Mouse (Mus musculus) embryonic facial prominence, embryonic 14.5 days (tissue): ENCODE results near the gene Meltf. TPM values are rescaled to one million over a fixed set of nuclear protein-coding genes. Genes with fewer than 3 reads are reported as not detected.
A peak's percentile ranks its signal among the peaks of the same experiment; 100 is the strongest.
"Not testable (repeated sequence)": the region's sequence is repeated elsewhere in the genome, so short reads cannot be mapped to it uniquely, and the experiment has no call there.

Experiments
- ATAC-seq: fragments of 200-750 bp; cut with Nextera tagmentation; 2 replicates; pipeline ENCODE4 v1.8.0; 2017; ENCODE audit warnings: low read depth, moderate number of reproducible peaks, moderate TSS enrichment
- DNase-seq: peaks from one replicate; pipeline ENCODE4 v3.0.0-alpha.2; 2015; ENCODE audit warnings: low spot score
- H3K27ac ChIP-seq: fragments of 300-500 bp; sonication (generic); replicated peaks from 2 replicates; pipeline ENCODE4 v1.5.1; 2014; ENCODE audit warnings: low read depth, mild to moderate bottlenecking, low read length, moderate library complexity
- H3K27me3 ChIP-seq: fragments of 300-500 bp; sonication (generic); replicated peaks from 2 replicates; pipeline ENCODE4 v1.6.1; 2014; ENCODE audit warnings: low read length; ENCODE audit not compliant: control insufficient read depth, insufficient read depth
- H3K36me3 ChIP-seq: fragments of 300-500 bp; sonication (generic); 2 replicates; pipeline ENCODE4 v1.6.1; 2014; ENCODE audit warnings: low read length, mixed read lengths; ENCODE audit not compliant: control insufficient read depth, insufficient read depth
- H3K4me1 ChIP-seq: fragments of 300-500 bp; sonication (generic); 2 replicates; pipeline ENCODE4 v1.6.1; 2014; ENCODE audit warnings: antibody characterized with exemption, low read length; ENCODE audit not compliant: control insufficient read depth, insufficient read depth
- H3K4me2 ChIP-seq: fragments of 300-500 bp; sonication (generic); 2 replicates; pipeline ENCODE4 v1.6.1; 2014; ENCODE audit warnings: low read depth, mild to moderate bottlenecking, low read length, moderate library complexity, mixed read lengths
- H3K4me3 ChIP-seq: fragments of 300-500 bp; sonication (generic); 2 replicates; pipeline ENCODE4 v1.5.1; 2014; ENCODE audit warnings: low read depth, mild to moderate bottlenecking, low read length
- H3K9ac ChIP-seq: fragments of 300-500 bp; sonication (generic); 2 replicates; pipeline ENCODE4 v1.6.1; 2014; ENCODE audit warnings: low read depth, mild to moderate bottlenecking, low read length, moderate library complexity, mixed read lengths
- H3K9me3 ChIP-seq: fragments of 300-500 bp; sonication (generic); 2 replicates; pipeline ENCODE4 v1.6.1; 2016; ENCODE audit warnings: low read length; ENCODE audit not compliant: control insufficient read depth
- WGBS: fragments of 180-500 bp; shearing (Covaris S2); extraction: QIAGEN DNeasy Blood & Tissue Kit; methylation state at CpG from one replicate; pipeline ENCODE4 v1.1.7; 2014; 5-methylcytosine and 5-hydroxymethylcytosine counted together
- polyA plus RNA-seq: library from polyadenylated mRNA; unstranded; fragments of >200 nt; fragmentation: Nextera tagmentation; extraction: Ambion mirVana; gene quantifications from 2 replicates; pipeline ENCODE4 v1.2.1, GENCODE M21; 2014

Meltf gene
- polyA plus RNA-seq, 1 experiment from 2014 or later, result 2.1 TPM

- not testable (repeated sequence) for H3K4me2 ChIP-seq, H3K27ac ChIP-seq, H3K27me3 ChIP-seq, H3K36me3 ChIP-seq, H3K9ac ChIP-seq, H3K9me3 ChIP-seq, DNase-seq, H3K4me3 ChIP-seq, ATAC-seq
- 89% methylated on average over 6 of the region's 6 CpGs for WGBS
- H3K4me1 ChIP-seq, result peaks cover 12% of the 10 kb centered on the region
These were observed 67.4 kb downstream of the Meltf start for GRCm38 (mm10) chr16:31945986-31946385.

GRCm38 (mm10) chr16:31947333-31947732, 68.7 kb downstream of the Meltf start:
- Histone ChIP-seq H3K36me3 (peaks cover 21% of the 10 kb centered on the region), H3K9me3 (no peaks in the 10 kb centered on the region), H3K4me2 (peak overlapping the region; percentile 90), H3K27ac (peak overlapping the region; percentile 90; the same call in 1 of the 2 replicates), H3K27me3 (no peaks in the 10 kb centered on the region), H3K4me3 (peak overlapping the region; percentile 59), H3K4me1 (peaks cover 12% of the 10 kb centered on the region), H3K9ac (peak overlapping the region; percentile 93)
- 35% methylated on average over 8 of the region's 8 CpGs for WGBS
- ATAC-seq (no peak), DNase-seq (no peak)

GRCm38 (mm10) chr16:31947901-31948316, 69.3 kb downstream of the Meltf start:
- no peaks in the 10 kb centered on the region for H3K27me3 ChIP-seq
- peak overlapping the region; percentile 59 for H3K4me3 ChIP-seq
- H3K27ac ChIP-seq, result peak overlapping the region; percentile 90
- peaks cover 12% of the 10 kb centered on the region for H3K4me1 ChIP-seq
- ATAC-seq, result no peak; the same call in 1 of the 2 replicates
- DNase-seq, result no peak
- H3K36me3 ChIP-seq, result peaks cover 27% of the 10 kb centered on the region
- peak overlapping the region; percentile 93 for H3K9ac ChIP-seq
- peak overlapping the region; percentile 90 for H3K4me2 ChIP-seq
- 0% methylated on average over 30 of the region's 38 CpGs for WGBS
- no peaks in the 10 kb centered on the region for H3K9me3 ChIP-seq

GRCm38 (mm10) chr16:31948345-31948774, 69.8 kb downstream of the Meltf start, which contains the start of the genes 0610012G03Rik and Ncbp2:
TSS of gene 0610012G03Rik (minus strand) at chr16:31948494.
TSS of gene Ncbp2 (plus strand) at chr16:31948513.
- H3K4me1 ChIP-seq, result peaks cover 12% of the 10 kb centered on the region
- peak within 1 kb of the TSS; percentile 90 for H3K27ac ChIP-seq
- H3K4me3 ChIP-seq, result peak within 1 kb of the TSS; percentile 59
- no peaks in the 10 kb centered on the region for H3K9me3 ChIP-seq
- peak within 1 kb of the TSS; percentile 93 for H3K9ac ChIP-seq
- H3K4me2 ChIP-seq, result peak within 1 kb of the TSS; percentile 90
- H3K36me3 ChIP-seq, result peaks cover 29% of the 10 kb centered on the region
- no peaks in the 10 kb centered on the region for H3K27me3 ChIP-seq
- DNase-seq (peak; percentile 97), ATAC-seq (peak; percentile 94)
- WGBS, result 0% methylated on average over 23 of the region's 55 CpGs

Other genes starting within 250 kb of the Meltf start
- 32.6 and 33.9 TPM in 2 replicates for gene Dlg1, start 215.4 kb upstream of the Meltf start, polyA plus RNA-seq
- 0.59 and 0.70 TPM in 2 replicates for gene Pigz, start 55.0 kb downstream of the Meltf start, polyA plus RNA-seq
- 93.5 and 94.0 TPM in 2 replicates for gene 0610012G03Rik, start 69.7 kb downstream of the Meltf start, polyA plus RNA-seq
- 96.3 and 109 TPM in 2 replicates for gene Ncbp2, start 69.7 kb downstream of the Meltf start, polyA plus RNA-seq
- gene Senp5, start 124.5 kb downstream of the Meltf start, polyA plus RNA-seq, result 7.8 and 8.2 TPM in 2 replicates
- gene Pak2, start 200.5 kb downstream of the Meltf start, polyA plus RNA-seq, result 34.1 and 36.3 TPM in 2 replicates
- gene Pigx, start 220.9 kb downstream of the Meltf start, polyA plus RNA-seq, result 88.2 and 92.4 TPM in 2 replicates
- 26.0 and 29.4 TPM in 2 replicates for gene Cep19, start 221.0 kb downstream of the Meltf start, polyA plus RNA-seq